Mouse (Mus musculus): ENCODE measurements around the gene Sec14l1. TPM values are rescaled to one million over a fixed set of nuclear protein-coding genes. Genes with fewer than 3 reads are reported as not detected.

The Sec14l1 gene
- total RNA-seq, 4 experiments from 2014 or later: 221 to 238 (median 233) TPM

- no peak for DNase-seq (ENCODE audit: low spot score in 2 of 2)
Measured at GRCm38 (mm10) chr11:117087036-117087799, 27.8 kb upstream of the Sec14l1 start.

- no peak for DNase-seq (ENCODE audit: low spot score in 2 of 2)
Measured at GRCm38 (mm10) chr11:117088271-117088991, 26.5 kb upstream of the Sec14l1 start.

DNA sequence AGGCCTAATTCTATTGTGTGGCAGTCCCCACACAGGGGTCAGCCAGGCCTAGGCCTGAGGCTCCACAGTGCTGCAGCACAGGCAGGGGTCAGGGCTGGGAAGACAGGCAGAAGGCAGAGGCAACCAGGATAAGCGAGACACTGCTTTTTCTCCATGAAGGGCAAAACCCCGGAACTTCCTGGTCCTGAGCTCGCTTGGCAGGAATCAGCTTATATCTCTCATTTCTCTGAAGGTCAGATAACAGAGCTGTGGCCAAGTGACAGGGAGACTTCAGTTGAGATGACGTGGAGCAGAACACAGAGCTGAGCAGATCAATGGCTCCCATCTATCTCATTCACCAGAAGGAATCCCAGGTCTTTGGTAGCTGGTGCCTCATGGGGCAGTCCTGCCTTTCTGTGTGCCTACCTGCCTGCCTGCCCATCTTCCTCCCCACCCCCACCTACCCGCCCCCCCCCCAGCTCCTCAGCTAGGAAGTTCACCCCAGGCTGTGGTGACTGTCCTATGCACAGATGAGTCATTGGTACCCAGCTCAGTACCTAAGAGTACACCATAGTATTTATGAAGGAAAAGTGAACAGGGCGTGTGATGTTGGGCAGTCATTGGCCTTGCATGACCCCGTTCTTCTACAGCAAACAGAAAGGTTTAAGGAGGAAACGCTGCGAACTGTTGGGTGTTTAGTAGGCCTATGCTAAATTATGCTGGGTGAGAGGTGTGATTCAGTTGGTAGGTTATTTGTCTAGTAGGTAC, 25.1 kb upstream of the Sec14l1 start:
- DNase-seq (ENCODE audit: low spot score in 2 of 2): no peak

- no peak for DNase-seq (ENCODE audit: low spot score in 2 of 2)
Measured at GRCm38 (mm10) chr11:117091406-117091805, 23.6 kb upstream of the Sec14l1 start.

- DNase-seq (ENCODE audit: low spot score in 2 of 2): no peak
Measured at GRCm38 (mm10) chr11:117091845-117092244, 23.1 kb upstream of the Sec14l1 start.

GRCm38 (mm10) chr11:117092711-117093110, 22.3 kb upstream of the Sec14l1 start:
- no peak for DNase-seq (ENCODE audit: low spot score in 2 of 2)

GRCm38 (mm10) chr11:117093900-117094552, 20.9 kb upstream of the Sec14l1 start:
- DNase-seq (ENCODE audit: low spot score in 2 of 2): no peak

- DNase-seq (ENCODE audit: low spot score in 2 of 2): no peak
Measured at GRCm38 (mm10) chr11:117094646-117095045, 20.3 kb upstream of the Sec14l1 start.

- DNase-seq (ENCODE audit: low spot score in 2 of 2): no peak
Measured at GRCm38 (mm10) chr11:117097021-117097420, 17.9 kb upstream of the Sec14l1 start.

GRCm38 (mm10) chr11:117098155-117098554, 16.8 kb upstream of the Sec14l1 start:
- DNase-seq (ENCODE audit: low spot score in 2 of 2): no peak

DNA sequence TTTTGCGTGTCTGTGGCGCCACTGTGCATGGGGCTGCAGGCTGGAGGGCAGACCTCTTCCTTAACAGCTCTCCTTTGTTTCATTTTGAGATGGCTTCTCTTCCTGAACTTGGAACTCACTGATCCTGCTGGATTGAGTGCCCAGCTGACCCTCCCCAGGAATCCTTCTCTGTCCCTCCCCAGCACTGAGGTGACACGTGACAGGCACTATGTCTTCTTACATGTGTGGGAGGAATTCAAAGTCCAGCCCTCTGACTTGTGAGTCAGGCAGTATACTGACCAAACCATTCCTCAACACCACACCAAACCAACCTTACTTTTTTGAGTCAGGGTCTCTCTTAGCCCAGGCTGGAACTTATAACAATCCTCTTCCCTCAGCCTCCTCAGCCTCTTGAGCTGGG, 16.2 kb upstream of the Sec14l1 start:
- no peak for DNase-seq (ENCODE audit: low spot score in 2 of 2)

GRCm38 (mm10) chr11:117099372-117099771, 15.6 kb upstream of the Sec14l1 start:
- DNase-seq (ENCODE audit: low spot score in 2 of 2): no peak

GRCm38 (mm10) chr11:117101351-117101921, 13.5 kb upstream of the Sec14l1 start:
- DNase-seq (ENCODE audit: low spot score in 2 of 2): no peak

GRCm38 (mm10) chr11:117101925-117102717, 12.8 kb upstream of the Sec14l1 start:
- DNase-seq (ENCODE audit: low spot score in 2 of 2): no peak

GRCm38 (mm10) chr11:117103523-117103922, 11.4 kb upstream of the Sec14l1 start:
- DNase-seq (ENCODE audit: low spot score in 2 of 2): no peak

DNA sequence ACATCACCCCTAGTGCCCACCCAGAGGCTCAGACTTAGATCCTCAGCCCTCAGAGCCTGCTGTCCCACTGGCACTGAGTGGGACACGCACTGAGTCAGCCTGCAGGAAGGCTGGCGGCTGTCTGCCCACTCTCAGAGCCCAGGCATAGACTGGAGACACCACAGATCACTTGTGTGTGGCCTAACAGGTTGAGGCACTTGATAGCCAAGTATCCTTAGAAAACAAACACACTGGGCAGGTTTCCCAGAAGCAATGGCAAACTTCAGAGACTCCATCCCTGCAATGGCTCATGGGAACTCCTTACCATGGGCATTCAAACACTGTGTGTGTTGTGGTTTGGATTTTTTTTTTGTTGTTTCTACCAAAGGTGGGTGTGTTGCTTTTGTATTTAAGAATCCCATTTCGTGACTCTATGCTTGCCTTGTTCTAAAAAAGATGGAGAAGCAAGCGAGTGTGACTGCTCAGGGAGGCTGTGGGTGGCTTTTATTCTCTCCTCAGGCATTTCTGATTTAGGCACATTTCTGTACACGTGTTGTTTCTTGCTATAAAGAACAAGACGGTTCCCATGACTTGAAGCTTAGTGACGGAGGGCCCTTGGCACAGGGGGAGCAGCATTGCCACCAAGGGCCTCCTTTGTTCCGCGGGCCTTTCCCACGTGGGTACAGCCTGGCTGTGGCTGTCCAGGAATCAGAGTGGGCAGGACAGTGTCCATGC, 10.8 kb upstream of the Sec14l1 start:
- DNase-seq (ENCODE audit: low spot score in 2 of 2): no peak

GRCm38 (mm10) chr11:117105315-117105714, 9.7 kb upstream of the Sec14l1 start:
- no peak for DNase-seq (ENCODE audit: low spot score in 2 of 2)

- DNase-seq (ENCODE audit: low spot score in 2 of 2): no peak
Measured at GRCm38 (mm10) chr11:117105850-117106249, 9.1 kb upstream of the Sec14l1 start.

DNA sequence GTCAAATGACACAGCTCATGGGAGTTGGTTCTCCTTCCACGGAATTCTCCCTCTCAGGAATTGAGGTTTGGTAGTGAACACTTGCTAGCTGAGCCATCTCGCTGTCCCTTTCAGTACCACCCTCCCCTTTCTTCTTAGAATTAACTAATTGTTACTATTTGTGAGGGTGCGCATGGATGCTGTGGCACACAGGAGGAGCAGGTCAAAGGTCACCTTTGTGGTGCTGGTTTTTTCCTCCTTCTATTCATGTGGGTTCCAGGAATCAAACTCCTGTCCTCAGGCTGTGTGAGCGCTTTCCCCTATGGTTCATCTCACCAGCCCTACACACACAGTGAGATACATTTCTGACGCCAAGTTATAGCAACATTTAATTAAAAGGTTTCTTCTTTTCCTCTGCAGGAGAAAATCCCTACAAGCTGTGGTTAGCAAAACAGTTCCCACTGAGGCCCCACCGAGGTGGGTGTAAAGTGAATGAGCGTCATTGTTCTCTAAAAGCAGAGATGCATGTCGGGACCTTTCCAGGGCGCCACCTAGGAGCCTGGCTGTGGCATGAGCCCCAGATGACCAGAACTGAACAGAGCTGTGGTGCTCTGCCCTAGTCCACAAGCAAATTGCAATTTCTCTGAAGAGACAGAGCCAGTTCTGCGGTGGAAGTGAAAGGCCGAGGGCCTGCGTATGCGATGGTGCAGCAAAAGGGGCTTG, 8.2 kb upstream of the Sec14l1 start:
- no peak for DNase-seq (ENCODE audit: low spot score in 2 of 2)
